Mouse (Mus musculus): ENCODE results near the gene Olfr969.

- no peak for TF ChIP-seq CTCF (conservative IDR thresholded peaks at IDR 0.05; ENCODE audit: insufficient read depth, insufficient read length, low read depth, low read length)
- TF ChIP-seq POLR2A (IDR thresholded peaks at IDR 0.05; ENCODE audit: low read depth, low read length), result no peak
Measured at GRCm38 (mm10) chr9:39790558-39790957, at the start of gene Olfr969.

Measured in kidney, adult 2 months (tissue).